Mouse (Mus musculus): ENCODE data around the gene Gramd2.

Gramd2 gene

GRCm38 (mm10) chr9:59679678-59680533 is at the start of gene Gramd2:
Gene Gramd2, plus strand, starts transcription at chr9:59680144.
- DNase-seq (ENCODE audit: low spot score in 2 of 2): peak; percentile 63 to 68

DNA sequence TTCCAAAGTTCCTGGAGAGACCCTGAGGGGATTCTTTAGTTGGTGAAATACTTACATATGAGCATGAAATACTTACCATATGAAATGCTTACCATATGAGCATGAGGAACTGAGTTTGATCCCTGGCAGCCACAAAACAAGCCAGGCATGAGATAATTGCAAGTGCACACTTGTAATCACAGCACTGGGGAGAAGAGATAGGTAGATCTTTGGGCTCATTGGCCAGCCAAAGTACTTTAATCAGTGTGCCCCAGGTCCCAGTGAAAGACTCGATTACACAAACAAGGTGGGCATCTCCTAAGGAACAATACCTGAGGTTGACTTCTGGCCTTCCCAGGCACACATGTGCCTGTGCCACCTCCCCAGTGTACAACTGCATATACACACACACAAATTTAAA is 41.6 kb upstream of the Gramd2 start:
- no peak for DNase-seq (ENCODE audit: low spot score in 2 of 2)

DNA sequence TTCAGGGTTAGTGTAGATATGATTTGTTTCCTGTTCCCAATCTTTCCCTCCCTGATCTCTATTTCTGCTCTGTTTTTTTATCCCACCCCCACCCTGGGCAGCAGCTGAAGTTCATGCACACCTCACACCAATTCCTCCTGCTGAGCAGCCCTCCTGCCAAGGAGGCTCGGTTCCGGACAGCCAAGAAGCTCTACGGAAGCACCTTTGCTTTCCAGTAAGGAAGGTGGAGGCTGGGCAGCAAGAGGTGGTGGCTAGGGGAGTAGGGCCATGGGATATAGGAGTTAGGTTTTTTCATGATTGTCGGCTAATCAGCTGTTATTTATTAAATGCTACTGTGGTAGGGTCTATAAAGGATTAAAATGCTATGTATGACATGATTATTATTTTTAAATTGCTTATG is 40.0 kb upstream of the Gramd2 start:
- no peak for DNase-seq (ENCODE audit: low spot score in 2 of 2)

DNA sequence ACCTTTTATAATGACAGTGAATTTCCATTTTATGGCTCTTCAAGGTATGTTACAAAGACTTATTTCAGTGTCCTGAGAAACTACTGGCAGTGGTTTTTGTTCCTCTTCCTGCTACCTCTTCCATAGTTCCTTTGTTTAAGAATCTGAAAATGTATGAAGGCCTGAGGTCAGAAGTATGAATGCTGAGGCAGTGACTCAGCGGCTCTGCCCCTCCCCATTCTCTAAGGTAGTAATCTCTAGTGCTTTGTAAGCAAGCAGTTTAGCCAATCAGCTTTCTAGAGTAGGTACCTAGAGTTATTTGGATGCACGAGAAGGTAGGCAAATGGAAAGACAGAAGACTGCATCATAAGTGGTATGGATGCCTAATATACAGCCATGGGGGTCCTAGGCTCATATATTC is 38.6 kb upstream of the Gramd2 start:
- no peak for DNase-seq (ENCODE audit: low spot score in 2 of 2)

GRCm38 (mm10) chr9:59649911-59650310 is 30.0 kb upstream of the Gramd2 start:
- no peak for DNase-seq (ENCODE audit: low spot score in 2 of 2)

GRCm38 (mm10) chr9:59653371-59653770 is 26.6 kb upstream of the Gramd2 start:
- DNase-seq (ENCODE audit: low spot score in 2 of 2): no peak

DNA sequence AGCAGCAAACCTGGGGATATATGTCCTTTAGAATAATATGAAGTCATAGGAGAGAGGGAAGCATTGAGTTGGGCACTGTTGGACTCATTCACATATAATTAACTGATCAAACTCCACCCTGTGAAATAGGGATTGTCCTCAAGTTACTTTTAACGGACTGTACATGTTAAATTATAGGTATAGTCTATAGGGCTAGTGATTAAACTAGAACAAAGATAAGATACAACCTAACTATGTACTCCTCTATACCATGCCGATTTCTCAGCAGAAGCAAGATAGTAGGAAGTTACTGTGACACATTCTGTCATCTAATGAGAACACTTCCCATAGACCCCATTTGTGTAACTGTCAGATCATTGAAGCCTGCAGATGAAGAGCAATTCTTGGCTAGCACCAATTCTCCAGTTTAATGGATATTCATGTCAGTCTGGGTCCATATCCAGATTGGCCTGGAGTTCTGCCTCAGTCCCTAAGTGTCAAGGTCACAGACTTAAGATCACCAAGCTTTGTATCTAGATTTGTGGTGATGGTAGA is 25.4 kb upstream of the Gramd2 start:
- no peak for DNase-seq (ENCODE audit: low spot score in 2 of 2)

DNA sequence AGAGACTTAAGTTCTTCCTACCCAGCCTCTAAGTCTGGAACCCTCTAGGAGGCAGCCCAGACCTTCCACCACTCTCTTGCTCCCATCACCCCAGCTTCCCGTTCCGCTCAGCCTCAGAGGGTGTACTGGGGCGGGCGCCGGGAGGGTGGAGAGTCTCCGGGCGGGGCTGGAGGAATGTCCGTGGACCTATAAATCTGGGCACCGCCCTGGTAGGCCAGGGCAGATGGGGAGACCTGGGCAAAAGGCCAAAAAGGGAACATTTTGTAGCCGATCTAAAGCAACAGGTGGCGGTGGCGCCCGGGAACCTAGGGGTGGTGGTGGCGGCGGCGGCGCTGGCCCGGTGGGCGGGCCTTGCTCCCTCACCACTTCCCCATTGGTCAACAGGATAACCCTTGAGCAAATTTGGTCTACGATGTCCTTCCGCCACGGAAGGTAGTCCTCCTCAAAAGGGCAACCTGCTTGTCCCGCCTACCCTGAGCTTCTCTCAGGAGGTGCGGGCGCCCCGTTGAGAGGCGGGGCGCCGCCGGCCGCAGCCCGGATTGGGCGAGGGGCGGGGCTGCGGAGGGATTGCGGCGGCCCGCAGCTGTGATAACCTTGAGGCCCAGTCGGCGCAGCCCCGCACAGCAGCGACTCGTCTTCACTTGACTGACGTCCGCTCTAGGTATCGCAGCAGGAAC is 23.8 kb upstream of the Gramd2 start, which contains the start of gene Pkm:
Gene Pkm (plus strand): TSS at position 411 of the 677 bp plus-strand sequence.
- DNase-seq (ENCODE audit: low spot score in 2 of 2): peak; percentile 95 to 96

DNA sequence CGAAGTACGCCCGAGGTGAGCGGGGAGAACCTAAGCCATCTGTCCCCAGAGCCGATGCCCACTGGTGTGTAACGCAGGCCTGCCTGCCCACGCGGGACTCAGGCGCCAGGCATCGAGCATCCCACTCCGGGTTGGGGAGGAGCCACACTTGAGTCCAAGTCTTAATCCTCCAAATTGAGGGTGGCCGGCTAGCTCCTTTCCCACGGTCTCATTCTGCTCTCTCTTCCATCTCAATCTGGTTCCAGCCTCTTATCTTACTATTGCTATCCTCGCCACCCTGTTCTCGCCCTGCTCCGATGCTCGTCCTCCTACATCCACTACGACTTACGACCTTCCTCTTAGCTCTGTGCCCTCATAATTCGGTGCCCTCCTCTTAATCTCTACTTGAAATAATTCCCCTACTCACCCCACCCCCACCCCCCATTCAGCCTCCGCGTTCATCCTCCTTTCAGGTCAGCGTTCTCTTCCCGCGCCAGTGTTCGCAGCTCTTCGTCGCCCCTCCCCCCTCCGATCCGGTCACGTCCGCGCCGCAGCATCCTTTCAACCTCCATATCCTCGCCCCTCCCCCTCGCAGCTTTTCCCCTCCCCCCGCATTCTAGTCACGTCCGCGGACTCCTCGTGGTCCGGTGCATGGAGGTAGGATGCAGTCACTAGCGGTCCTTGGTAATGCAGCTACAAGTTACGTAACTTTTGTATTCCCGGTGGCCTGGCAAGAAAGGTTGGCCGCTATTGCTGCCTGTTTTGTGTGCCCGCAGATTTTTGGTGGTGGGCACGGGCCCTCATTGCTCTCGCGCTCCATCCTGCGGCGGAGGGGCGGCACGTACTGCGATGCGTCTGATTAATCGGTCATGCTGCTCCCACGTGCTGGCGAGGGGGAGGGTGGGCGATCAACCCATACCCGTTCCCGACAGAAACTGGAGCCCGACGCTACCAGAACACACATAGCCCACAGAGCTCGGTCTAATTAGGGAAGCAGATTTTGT is 23.0 kb upstream of the Gramd2 start:
- DNase-seq (ENCODE audit: low spot score in 2 of 2): peak; percentile 77 to 81

GRCm38 (mm10) chr9:59658146-59658545 is 21.8 kb upstream of the Gramd2 start:
- no peak for DNase-seq (ENCODE audit: low spot score in 2 of 2)

GRCm38 (mm10) chr9:59659036-59660026 is 20.6 kb upstream of the Gramd2 start:
- DNase-seq (ENCODE audit: low spot score in 2 of 2): peak; percentile 71 to 76

GRCm38 (mm10) chr9:59660421-59660820 is 19.5 kb upstream of the Gramd2 start:
- peak in 1 of 2 experiments; percentile 46 for DNase-seq (ENCODE audit: low spot score in 2 of 2)

GRCm38 (mm10) chr9:59661298-59661975 is 18.5 kb upstream of the Gramd2 start:
- no peak for DNase-seq (ENCODE audit: low spot score in 2 of 2)

DNA sequence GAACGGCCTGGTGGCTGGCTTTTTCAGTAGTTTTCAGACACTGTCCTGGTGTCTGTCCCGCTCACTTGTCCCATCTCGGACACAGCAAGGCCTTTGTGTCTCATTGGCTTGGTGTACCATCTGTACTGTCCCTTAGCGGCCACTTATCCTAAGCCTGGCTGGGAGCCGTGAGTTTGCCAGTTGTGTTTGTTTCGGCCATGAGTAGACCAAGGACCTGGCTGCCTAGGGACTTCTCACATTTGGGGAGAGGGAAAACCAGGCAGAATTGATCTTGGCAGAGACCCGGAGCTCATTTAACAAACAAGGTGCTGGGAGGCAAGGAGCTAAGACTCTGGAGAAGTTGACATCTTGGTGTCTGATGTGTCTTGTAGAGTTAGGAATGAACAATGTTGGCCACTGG is 16.7 kb upstream of the Gramd2 start:
- no peak for DNase-seq (ENCODE audit: low spot score in 2 of 2)

- DNase-seq (ENCODE audit: low spot score in 2 of 2): no peak
These were observed 16.0 kb upstream of the Gramd2 start for GRCm38 (mm10) chr9:59663957-59664356.

DNA sequence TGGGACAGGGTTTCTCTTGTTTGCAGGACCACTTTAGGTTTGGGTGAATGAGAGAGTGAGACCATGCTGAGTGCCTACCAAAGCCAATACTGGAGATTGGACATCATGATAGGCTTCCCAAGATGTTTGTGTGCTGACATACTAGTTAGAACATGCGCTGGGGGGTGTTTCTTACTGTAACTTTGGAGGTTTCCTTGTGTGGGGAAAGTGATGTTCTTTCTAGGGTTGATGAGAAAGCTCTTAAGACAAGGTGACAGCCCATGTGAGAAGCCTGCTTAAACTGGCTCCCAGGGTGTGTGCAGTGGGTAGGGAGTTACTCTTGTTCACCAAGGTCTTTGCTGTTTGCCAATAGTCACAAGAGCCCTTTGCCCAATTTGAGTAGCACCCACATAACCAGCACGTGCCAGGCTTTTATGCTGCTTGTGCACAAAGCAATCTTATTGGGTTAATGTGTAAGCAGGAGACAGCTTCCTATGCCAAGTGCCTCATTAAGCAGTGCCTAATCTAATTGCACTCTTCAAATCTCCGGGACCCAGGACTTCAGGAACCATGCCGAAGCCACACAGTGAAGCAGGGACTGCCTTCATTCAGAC is 15.2 kb upstream of the Gramd2 start:
- no peak for DNase-seq (ENCODE audit: low spot score in 2 of 2)

GRCm38 (mm10) chr9:59666016-59666415 is 13.9 kb upstream of the Gramd2 start:
- no peak for DNase-seq (ENCODE audit: low spot score in 2 of 2)

DNA sequence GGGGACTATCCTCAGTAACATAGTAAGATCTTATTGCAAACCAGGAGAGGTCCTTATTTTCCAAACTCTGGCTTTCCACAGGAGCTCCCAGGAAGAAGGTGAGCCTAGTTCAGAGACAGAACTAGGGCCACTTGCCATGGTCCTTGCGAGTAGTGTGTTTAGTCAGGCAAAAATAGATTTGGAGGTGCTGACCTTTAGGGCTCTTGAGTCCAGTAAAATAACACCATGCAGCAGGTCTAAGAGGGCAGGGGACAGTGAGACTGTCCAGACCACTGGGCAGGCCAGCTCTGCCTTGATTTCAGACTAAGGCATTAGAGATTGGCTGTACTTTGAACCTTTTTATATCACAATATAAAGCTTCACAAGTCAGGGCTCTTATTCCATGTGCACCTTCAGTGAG is 13.1 kb upstream of the Gramd2 start:
- no peak for DNase-seq (ENCODE audit: low spot score in 2 of 2)

- peak in 1 of 2 experiments; percentile 48 for DNase-seq (ENCODE audit: low spot score in 2 of 2)
These were observed 12.7 kb upstream of the Gramd2 start for GRCm38 (mm10) chr9:59667250-59667649.
